Mouse (Mus musculus) small intestine, adult 2 months (tissue): Measurements from ENCODE around the gene Fbxo47. TPM values are rescaled to one million over a fixed set of nuclear protein-coding genes. Genes with fewer than 3 reads are reported as not detected.

ENCODE experiments used
- H3K27ac ChIP-seq: fragments of 200-500 bp; 2 replicates; pipeline ENCODE4 v1.5.1; 2012; ENCODE audit warnings: low read depth, low read length, control low read depth, inconsistent platforms; ENCODE audit not compliant: insufficient read depth
- H3K27me3 ChIP-seq: fragments of 200-500 bp; 2 replicates; pipeline ENCODE4 v1.6.1; 2012; ENCODE audit warnings: mild to moderate bottlenecking, moderate library complexity, low read length, inconsistent platforms; ENCODE audit not compliant: control insufficient read depth, insufficient read depth
- H3K36me3 ChIP-seq: fragments of 200-500 bp; 2 replicates; pipeline ENCODE4 v1.6.1; 2012; ENCODE audit warnings: mild to moderate bottlenecking, low read length, control low read depth, inconsistent platforms; ENCODE audit not compliant: control insufficient read depth, insufficient read depth
- H3K4me1 ChIP-seq: fragments of 200-500 bp; 2 replicates; pipeline ENCODE4 v1.6.1; 2012; ENCODE audit warnings: low read length, inconsistent platforms, mixed read lengths; ENCODE audit not compliant: control insufficient read depth, insufficient read depth, insufficient read length
- H3K4me3 ChIP-seq: fragments of 200-500 bp; 2 replicates; pipeline ENCODE4 v1.5.1; 2012; ENCODE audit warnings: low read depth, mild to moderate bottlenecking, control low read depth, inconsistent platforms, low read length, moderate library complexity
- CTCF ChIP-seq: fragments of 200-500 bp; IDR thresholded peaks from 2 replicates; pipeline ENCODE4 v1.5.1; 2012; ENCODE audit warnings: low read depth, mild to moderate bottlenecking, control low read depth, inconsistent platforms, low read length, moderate library complexity, mixed read lengths; ENCODE audit not compliant: insufficient replicate concordance, insufficient read length; ENCODE audit errors: extremely low read depth
- POLR2A ChIP-seq: fragments of 200-500 bp; IDR thresholded peaks from 2 replicates; pipeline ENCODE4 v1.6.1; 2012; ENCODE audit warnings: low read depth, mild to moderate bottlenecking, control low read depth, inconsistent platforms, low read length, moderate library complexity
- WGBS: fragments of 180-500 bp; shearing (Covaris S2); methylation state at CpG from one replicate; pipeline ENCODE4 v1.1.7; 2018; 5-methylcytosine and 5-hydroxymethylcytosine counted together
- polyA plus RNA-seq: library from polyadenylated mRNA; depleted of rRNA; stranded (reverse); fragments of >200 nt; gene quantifications from 2 replicates; pipeline ENCODE4 v1.2.3, GENCODE M21; 2012

The Fbxo47 gene
- polyA plus RNA-seq, 1 experiment = not detected

GRCm38 (mm10) chr11:97908634-97909348 lies 24.8 kb upstream of the Fbxo47 start:
- 77% methylated on average over 11 of the region's 11 CpGs for WGBS
- Histone ChIP-seq H3K27ac (no peak overlapping the region), H3K27me3 (peaks cover 2% of the 10 kb centered on the region; the same call in 1 of the 2 replicates)

GRCm38 (mm10) chr11:97907935-97908334 lies 24.0 kb upstream of the Fbxo47 start:
- H3K27ac ChIP-seq = no peak overlapping the region
- H3K36me3 ChIP-seq = no peaks in the 10 kb centered on the region
- H3K4me1 ChIP-seq = no peaks in the 10 kb centered on the region
- no peak overlapping the region for H3K4me3 ChIP-seq
- H3K27me3 ChIP-seq = no peaks in the 10 kb centered on the region; the same call in 1 of the 2 replicates
- WGBS = 68% methylated on average over 5 of the region's 5 CpGs
- TF ChIP-seq POLR2A (no peak), CTCF (no peak)

More at GRCm38 (mm10) chr11:97908634-97909348, 24.8 kb upstream of the Fbxo47 start:
- no peaks in the 10 kb centered on the region for H3K4me1 ChIP-seq
- H3K4me3 ChIP-seq = no peak overlapping the region
- no peaks in the 10 kb centered on the region for H3K36me3 ChIP-seq
- TF ChIP-seq POLR2A = no peak

GRCm38 (mm10) chr11:97906905-97907304 lies 23.0 kb upstream of the Fbxo47 start:
- WGBS = 87% methylated on average over 9 of the region's 9 CpGs
- no peaks in the 10 kb centered on the region for H3K36me3 ChIP-seq
- no peaks in the 10 kb centered on the region for H3K4me1 ChIP-seq
- no peak overlapping the region for H3K4me3 ChIP-seq
- no peak overlapping the region for H3K27ac ChIP-seq
- H3K27me3 ChIP-seq = no peaks in the 10 kb centered on the region; the same call in 1 of the 2 replicates
- TF ChIP-seq POLR2A (no peak), CTCF (no peak)

GRCm38 (mm10) chr11:97905941-97906340 lies 22.0 kb upstream of the Fbxo47 start:
- Histone ChIP-seq H3K27me3 (no peaks in the 10 kb centered on the region; the same call in 1 of the 2 replicates), H3K27ac (no peak overlapping the region), H3K36me3 (no peaks in the 10 kb centered on the region), H3K4me3 (no peak overlapping the region), H3K4me1 (no peaks in the 10 kb centered on the region)
- TF ChIP-seq POLR2A = no peak
- TF ChIP-seq CTCF = no peak
- WGBS = 26% methylated on average over 2 of the region's 2 CpGs

DNA sequence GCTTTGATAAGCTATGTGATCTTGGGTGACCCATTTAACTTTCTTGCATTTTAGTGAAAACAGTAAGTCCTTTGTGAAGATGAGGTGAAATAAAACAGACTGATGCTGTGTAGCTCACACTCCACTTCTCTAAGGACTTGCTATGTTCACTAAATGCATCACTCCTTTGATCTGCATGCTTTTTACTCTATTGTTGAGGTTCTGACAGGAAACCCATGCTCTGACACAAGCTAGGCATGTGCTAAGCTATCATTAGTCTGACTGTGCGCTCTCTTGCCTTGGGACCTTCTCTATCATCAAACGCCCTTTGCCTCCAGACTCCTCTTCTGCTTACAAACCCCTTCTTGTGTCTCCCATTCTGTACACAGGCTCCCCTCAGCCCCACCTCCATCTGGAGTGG lies 21.6 kb upstream of the Fbxo47 start:
- Histone ChIP-seq H3K27me3 (no peaks in the 10 kb centered on the region; the same call in 1 of the 2 replicates), H3K4me1 (no peaks in the 10 kb centered on the region), H3K27ac (no peak overlapping the region), H3K4me3 (no peak overlapping the region), H3K36me3 (no peaks in the 10 kb centered on the region)
- no peak for TF ChIP-seq CTCF
- TF ChIP-seq POLR2A = no peak
- WGBS = 95% methylated on average over 2 of the region's 2 CpGs

GRCm38 (mm10) chr11:97904801-97905200 lies 20.8 kb upstream of the Fbxo47 start:
- Histone ChIP-seq H3K36me3 (no peaks in the 10 kb centered on the region), H3K4me3 (no peak overlapping the region), H3K4me1 (no peaks in the 10 kb centered on the region), H3K27me3 (no peaks in the 10 kb centered on the region; the same call in 1 of the 2 replicates), H3K27ac (no peak overlapping the region)
- WGBS = 76% methylated on average over 13 of the region's 13 CpGs
- TF ChIP-seq CTCF (no peak), POLR2A (no peak)

DNA sequence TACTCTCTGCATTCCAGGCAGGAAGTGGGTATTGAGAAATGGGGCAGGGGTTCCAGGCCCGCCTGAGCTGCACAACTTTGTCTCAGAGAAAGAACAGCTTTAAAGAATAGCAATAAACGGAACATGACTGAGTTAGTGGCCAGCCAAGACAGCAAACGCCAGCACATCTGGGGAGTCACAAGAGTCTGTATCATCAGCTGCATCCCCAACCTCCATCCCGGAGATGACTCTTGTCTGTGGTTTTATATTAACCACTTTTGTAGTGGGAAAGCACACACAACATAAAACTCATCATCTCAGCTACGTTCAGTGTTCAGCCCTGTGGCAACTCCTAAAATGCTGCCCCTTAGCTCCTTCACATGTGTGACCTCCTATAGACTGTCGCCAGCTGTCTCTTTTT lies 17.9 kb upstream of the Fbxo47 start:
- Histone ChIP-seq H3K27ac (no peak overlapping the region), H3K36me3 (no peaks in the 10 kb centered on the region), H3K4me1 (no peaks in the 10 kb centered on the region), H3K4me3 (no peak overlapping the region), H3K27me3 (no peaks in the 10 kb centered on the region)
- 55% methylated on average over 6 of the region's 6 CpGs for WGBS
- TF ChIP-seq CTCF (no peak), POLR2A (no peak)
